Mouse (Mus musculus): Measurements from ENCODE around the gene Apoo.

GRCm38 (mm10) chrX:94366029-94366428 lies 888 bp upstream of the Apoo start:
- TF ChIP-seq CTCF (IDR thresholded peaks at IDR 0.05; ENCODE audit: low read depth): no peak
- TF ChIP-seq EP300 (IDR thresholded peaks at IDR 0.05; ENCODE audit: low read depth): no peak

Measured in liver, postnatal 0 days (tissue).